Comparison of ENCODE assay signal across 11 mouse cellular contexts in the genomic region with DNA sequence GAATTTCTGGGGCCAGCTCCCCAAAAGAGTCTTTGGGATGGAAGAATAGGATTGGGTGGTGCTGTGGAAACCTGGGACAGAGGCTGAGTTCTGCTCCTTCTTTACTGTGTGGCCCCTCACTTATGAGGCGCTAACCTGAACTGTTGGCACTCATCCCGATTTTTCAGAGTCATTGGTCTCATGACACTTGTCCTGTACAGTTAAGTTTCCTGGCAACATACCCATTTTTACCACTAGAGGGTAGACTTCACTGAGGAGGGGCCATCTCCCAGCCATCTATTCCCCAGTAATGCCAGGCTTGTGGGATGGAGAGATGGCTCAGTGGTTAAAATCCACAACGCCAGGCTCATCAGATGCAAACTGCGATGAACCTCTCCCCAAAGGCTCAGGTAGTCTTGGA.
DNase-seq lines count a peak whose midpoint lies in the region; ATAC-seq and TF ChIP-seq lines count a peak whose summit lies in the region.
"Had no signal": no experiment of that assay in that cellular context is flagged by ENCODE, and none has a peak within 500 bp of the region (broad histone marks: within the 10 kb centered on the region; RNA-seq: fewer than 3 reads in every experiment).

No protein-coding gene starts in this region.

- no peak overlapping the region for H3K9ac ChIP-seq in hindbrain, embryonic 14.5 days
- H3K9ac ChIP-seq in ES-Bruce4 (ENCODE audit: low read depth, poor library complexity, severe bottlenecking) = no peak overlapping the region

- TF ChIP-seq EP300 in ES-Bruce4 (IDR thresholded peaks at IDR 0.05; ENCODE audit: insufficient read depth, low read depth, low read length) = no peak

- no peaks in the 10 kb centered on the region for H3K36me3 ChIP-seq in hindbrain, embryonic 14.5 days (replicated peaks; ENCODE audit: control insufficient read depth, insufficient read depth)
- no peaks in the 10 kb centered on the region for H3K36me3 ChIP-seq in hindbrain, embryonic 10.5 days
- no peaks in the 10 kb centered on the region for H3K36me3 ChIP-seq in ES-Bruce4 (ENCODE audit: control insufficient read depth, insufficient read depth, low read length, poor library complexity, severe bottlenecking)
- no peaks in the 10 kb centered on the region for H3K36me3 ChIP-seq in embryonic facial prominence, embryonic 10.5 days (replicated peaks)

- no peaks in the 10 kb centered on the region for H3K9me3 ChIP-seq in hindbrain, embryonic 14.5 days (ENCODE audit: control insufficient read depth, low read length)
- no peaks in the 10 kb centered on the region for H3K9me3 ChIP-seq in hindbrain, embryonic 10.5 days
- no peaks in the 10 kb centered on the region for H3K9me3 ChIP-seq in ES-Bruce4 (replicated peaks; ENCODE audit: control insufficient read depth, insufficient read depth, low read length, poor library complexity, severe bottlenecking)
- H3K9me3 ChIP-seq in embryonic facial prominence, embryonic 10.5 days = no peaks in the 10 kb centered on the region

- WGBS in hindbrain, embryonic 14.5 days = 74% methylated on average over 4 of the region's 4 CpGs
- 80% methylated on average over 4 of the region's 4 CpGs for WGBS in hindbrain, embryonic 10.5 days
- 73% methylated on average over 4 of the region's 4 CpGs for WGBS in embryonic facial prominence, embryonic 10.5 days

- no peak overlapping the region for H3K4me2 ChIP-seq in hindbrain, embryonic 14.5 days (replicated peaks)

- TF ChIP-seq CTCF in ES-Bruce4 (IDR thresholded peaks at IDR 0.05; ENCODE audit: low read depth, low read length) = peak; percentile 15

- DNase-seq in hindbrain, embryonic 14.5 days (ENCODE audit: low spot score) = no peak
- DNase-seq in hindbrain, embryonic 10.5 days (ENCODE audit: low spot score) = no peak
- DNase-seq in 3T3-L1 (ENCODE audit: low read depth, low spot score) = peak; percentile 39
- DNase-seq in embryonic facial prominence, embryonic 10.5 days (ENCODE audit: low spot score) = peak; percentile 16
- DNase-seq in right cerebral cortex, postnatal 25 days = no peak
- no peak for DNase-seq in layer of hippocampus, postnatal 36 days
- DNase-seq: gastrocnemius, postnatal 10 days; lung, postnatal 36 days; thymus, postnatal 25 days had no signal

- 0 out of 2 replicates have a peak, but pooled peaks have one; percentile 55 for ATAC-seq in hindbrain, embryonic 14.5 days (ENCODE audit: low FRiP score)
- ATAC-seq in megakaryocyte, adult 5-6 weeks (ENCODE audit: poor library complexity, severe bottlenecking) = no peak

- no peak overlapping the region for H3K4me3 ChIP-seq in hindbrain, embryonic 14.5 days (replicated peaks; ENCODE audit: low read length)
- no peak overlapping the region for H3K4me3 ChIP-seq in hindbrain, embryonic 10.5 days
- no peak overlapping the region for H3K4me3 ChIP-seq in ES-Bruce4 (ENCODE audit: low read depth, low read length)
- H3K4me3 ChIP-seq in embryonic facial prominence, embryonic 10.5 days = no peak overlapping the region

- H3K27me3 ChIP-seq in hindbrain, embryonic 14.5 days (ENCODE audit: control insufficient read depth, insufficient read depth, low read length) = no peaks in the 10 kb centered on the region
- no peaks in the 10 kb centered on the region for H3K27me3 ChIP-seq in hindbrain, embryonic 10.5 days (ENCODE audit: insufficient read depth, poor library complexity, severe bottlenecking)
- no peaks in the 10 kb centered on the region; the same call in 1 of the 2 replicates for H3K27me3 ChIP-seq in ES-Bruce4 (ENCODE audit: control insufficient read depth, insufficient read depth, low read length, poor library complexity, severe bottlenecking)
- H3K27me3 ChIP-seq in embryonic facial prominence, embryonic 10.5 days (replicated peaks; ENCODE audit: low read depth, poor library complexity, severe bottlenecking) = no peaks in the 10 kb centered on the region

- no peak for TF ChIP-seq POLR2A in ES-Bruce4 (IDR thresholded peaks at IDR 0.05; ENCODE audit: insufficient read depth, low read length)

- H3K27ac ChIP-seq in hindbrain, embryonic 14.5 days = no peak overlapping the region
- no peak overlapping the region for H3K27ac ChIP-seq in hindbrain, embryonic 10.5 days
- H3K27ac ChIP-seq in ES-Bruce4 (ENCODE audit: insufficient read depth, low read length) = no peak overlapping the region
- H3K27ac ChIP-seq in embryonic facial prominence, embryonic 10.5 days (replicated peaks) = no peak overlapping the region

- no peaks in the 10 kb centered on the region for H3K4me1 ChIP-seq in hindbrain, embryonic 14.5 days (replicated peaks; ENCODE audit: control insufficient read depth, insufficient read depth, low read length)
- H3K4me1 ChIP-seq in hindbrain, embryonic 10.5 days (replicated peaks) = no peaks in the 10 kb centered on the region
- no peaks in the 10 kb centered on the region for H3K4me1 ChIP-seq in ES-Bruce4 (ENCODE audit: control insufficient read depth, insufficient read depth, low read length)
- peaks cover 3% of the 10 kb centered on the region; the same call in 1 of the 2 replicates for H3K4me1 ChIP-seq in embryonic facial prominence, embryonic 10.5 days

Comparison
In these comparisons a context has a peak if more than half of its experiments do, and no peak if none do; other contexts are left out.
1. DNase-seq: peak in 3T3-L1 (single experiment) and embryonic facial prominence, embryonic 10.5 days (single experiment); none in hindbrain, embryonic 14.5 days (single experiment), hindbrain, embryonic 10.5 days (single experiment), right cerebral cortex, postnatal 25 days (single experiment) and layer of hippocampus, postnatal 36 days (0 of 2).